Mouse (Mus musculus) spleen, adult 2 months (tissue): ENCODE measurements around the gene Tob2. TPM values are rescaled to one million over a fixed set of nuclear protein-coding genes. Genes with fewer than 3 reads are reported as not detected.

Source experiments
- DNase-seq, 2 experiments: peaks; one replicate each; pipeline versions ENCODE4 v3.0.0 to v3.0.0-alpha.2; 2012 to 2021; ENCODE audit warnings: low spot score in 2 of 2, low read depth in 1 of 2
- H3K27ac ChIP-seq: fragments of 200-500 bp; 2 replicates; pipeline ENCODE4 v1.5.1; 2012; ENCODE audit warnings: low read length, inconsistent platforms; ENCODE audit not compliant: insufficient read depth
- H3K27me3 ChIP-seq: fragments of 200-500 bp; 2 replicates; pipeline ENCODE4 v1.6.1; 2012; ENCODE audit warnings: mild to moderate bottlenecking, moderate library complexity, low read length, inconsistent platforms; ENCODE audit not compliant: control insufficient read depth, insufficient read depth
- H3K36me3 ChIP-seq: fragments of 200-500 bp; 2 replicates; pipeline ENCODE4 v1.6.1; 2012; ENCODE audit warnings: mild to moderate bottlenecking, low read length, inconsistent platforms; ENCODE audit not compliant: control insufficient read depth, insufficient read depth
- H3K4me1 ChIP-seq: fragments of 200-500 bp; 2 replicates; pipeline ENCODE4 v1.6.1; 2011; ENCODE audit warnings: inconsistent platforms; ENCODE audit not compliant: control insufficient read depth, insufficient read depth, insufficient read length
- H3K4me3 ChIP-seq: fragments of 200-500 bp; 2 replicates; pipeline ENCODE4 v1.5.1; 2011; ENCODE audit warnings: mild to moderate bottlenecking, inconsistent platforms; ENCODE audit not compliant: insufficient read depth, insufficient read length; ENCODE audit errors: extremely low read depth
- CTCF ChIP-seq: fragments of 200-500 bp; IDR thresholded peaks from 2 replicates; pipeline ENCODE4 v1.5.1; 2011; ENCODE audit warnings: mild to moderate bottlenecking, inconsistent platforms; ENCODE audit not compliant: insufficient read depth, insufficient read length, insufficient replicate concordance; ENCODE audit errors: extremely low read depth
- POLR2A ChIP-seq: fragments of 200-500 bp; IDR thresholded peaks from 2 replicates; pipeline ENCODE4 v1.6.1; 2011; ENCODE audit warnings: low read depth, low read length, inconsistent platforms
- WGBS: fragments of 180-500 bp; shearing (Covaris S2); methylation state at CpG from one replicate; pipeline ENCODE4 v1.1.7; 2018; 5-methylcytosine and 5-hydroxymethylcytosine counted together
- polyA plus RNA-seq: library from polyadenylated mRNA; depleted of rRNA; stranded (reverse); fragments of >200 nt; gene quantifications from 2 replicates; pipeline ENCODE4 v1.2.3, GENCODE M21; 2012; rRNA removed

The Tob2 gene
- polyA plus RNA-seq, result 24.8 and 36.6 TPM in 2 replicates

- DNase-seq, result peak; percentile 50 to 56
- Histone ChIP-seq H3K27me3 (no peaks in the 10 kb centered on the region), H3K36me3 (no peaks in the 10 kb centered on the region), H3K4me1 (peaks cover 2% of the 10 kb centered on the region; the same call in 1 of the 2 replicates), H3K27ac (peak within 1 kb of the TSS; percentile 100), H3K4me3 (peak within 1 kb of the TSS; percentile 76)
- TF ChIP-seq CTCF, result no peak
- no peak for TF ChIP-seq POLR2A
- under 1% methylated on average over 44 of the region's 44 CpGs for WGBS
These were observed at the start of gene Tob2 for GRCm38 (mm10) chr15:81858517-81859329. Tob2 (minus strand) TSS chr15:81858796.

- Histone ChIP-seq H3K27me3 (no peaks in the 10 kb centered on the region), H3K4me1 (no peaks in the 10 kb centered on the region), H3K4me3 (no peak overlapping the region), H3K36me3 (peaks cover 29% of the 10 kb centered on the region), H3K27ac (no peak overlapping the region)
- 94% methylated on average over 8 of the region's 8 CpGs for WGBS
- no peak for TF ChIP-seq CTCF
- no peak for TF ChIP-seq POLR2A
- DNase-seq, result no peak
These were observed 49.4 kb upstream of the Tob2 start for GRCm38 (mm10) chr15:81907953-81908352.

- DNase-seq, result peak; percentile 29 to 66
- 38% methylated on average over 2 of the region's 2 CpGs for WGBS
- Histone ChIP-seq H3K27ac (no peak overlapping the region), H3K36me3 (peaks cover 19% of the 10 kb centered on the region), H3K27me3 (no peaks in the 10 kb centered on the region), H3K4me1 (no peaks in the 10 kb centered on the region), H3K4me3 (no peak overlapping the region)
- TF ChIP-seq CTCF (peak; percentile 44; the same call in 1 of the 2 replicates), POLR2A (no peak)
These were observed 46.3 kb upstream of the Tob2 start for GRCm38 (mm10) chr15:81904939-81905338.

- Histone ChIP-seq H3K36me3 (peaks cover 22% of the 10 kb centered on the region), H3K27ac (no peak overlapping the region), H3K4me3 (no peak overlapping the region), H3K27me3 (no peaks in the 10 kb centered on the region), H3K4me1 (no peaks in the 10 kb centered on the region)
- TF ChIP-seq POLR2A, result no peak
- no peak for TF ChIP-seq CTCF
- DNase-seq, result no peak
- WGBS, result 91% methylated on average over 2 of the region's 2 CpGs
These were observed 40.2 kb upstream of the Tob2 start for GRCm38 (mm10) chr15:81898751-81899150.

GRCm38 (mm10) chr15:81897607-81898285 lies 39.1 kb upstream of the Tob2 start:
- Histone ChIP-seq H3K27ac (no peak overlapping the region), H3K36me3 (peaks cover 20% of the 10 kb centered on the region), H3K4me1 (no peaks in the 10 kb centered on the region), H3K4me3 (no peak overlapping the region), H3K27me3 (no peaks in the 10 kb centered on the region)
- DNase-seq, result no peak
- 93% methylated on average over 5 of the region's 5 CpGs for WGBS
- TF ChIP-seq CTCF, result no peak
- TF ChIP-seq POLR2A, result no peak

GRCm38 (mm10) chr15:81896407-81896806 lies 37.8 kb upstream of the Tob2 start:
- TF ChIP-seq CTCF (no peak), POLR2A (no peak)
- WGBS, result 89% methylated on average over 2 of the region's 2 CpGs
- H3K36me3 ChIP-seq, result peaks cover 25% of the 10 kb centered on the region

More at GRCm38 (mm10) chr15:81896407-81896806, 37.8 kb upstream of the Tob2 start:
- no peaks in the 10 kb centered on the region for H3K4me1 ChIP-seq
- H3K4me3 ChIP-seq, result no peak overlapping the region
- no peaks in the 10 kb centered on the region for H3K27me3 ChIP-seq
- no peak overlapping the region for H3K27ac ChIP-seq
- no peak for DNase-seq
